Mouse (Mus musculus) liver, embryonic 16.5 days (tissue): ENCODE results near the gene Gm20431. TPM values are rescaled to one million over a fixed set of nuclear protein-coding genes. Genes with fewer than 3 reads are reported as not detected.

ENCODE experiments used
- ATAC-seq: fragments of 200-750 bp; cut with Nextera tagmentation; 2 replicates; pipeline ENCODE4 v1.8.0; 2017; ENCODE audit warnings: low read depth, mild to moderate bottlenecking, moderate number of reproducible peaks, moderate library complexity
- H3K27ac ChIP-seq: fragments of 300-500 bp; sonication (generic); 2 replicates; pipeline ENCODE4 v1.5.1; 2014; ENCODE audit warnings: mild to moderate bottlenecking, low read length
- H3K27me3 ChIP-seq: fragments of 300-500 bp; sonication (generic); 2 replicates; pipeline ENCODE4 v1.6.1; 2014; ENCODE audit warnings: low read depth, low read length, mixed read lengths; ENCODE audit not compliant: control insufficient read depth, insufficient read depth
- H3K36me3 ChIP-seq: fragments of 300-500 bp; sonication (generic); 2 replicates; pipeline ENCODE4 v1.6.1; 2014; ENCODE audit warnings: mild to moderate bottlenecking; ENCODE audit not compliant: control insufficient read depth, insufficient read depth
- H3K4me1 ChIP-seq: fragments of 300-500 bp; sonication (generic); 2 replicates; pipeline ENCODE4 v1.6.1; 2014; ENCODE audit warnings: low read depth, low read length, mixed read lengths; ENCODE audit not compliant: control insufficient read depth
- H3K4me2 ChIP-seq: fragments of 300-500 bp; sonication (generic); 2 replicates; pipeline ENCODE4 v1.6.1; 2014; ENCODE audit warnings: low read depth, low read length, mixed read lengths
- H3K4me3 ChIP-seq: fragments of 300-500 bp; sonication (generic); 2 replicates; pipeline ENCODE4 v1.5.1; 2014; ENCODE audit warnings: low read depth, mild to moderate bottlenecking, low read length
- H3K9ac ChIP-seq: fragments of 300-500 bp; sonication (generic); 2 replicates; pipeline ENCODE4 v1.6.1; 2014; ENCODE audit warnings: low read depth, low read length
- H3K9me3 ChIP-seq: fragments of 300-500 bp; sonication (generic); replicated peaks from 2 replicates; pipeline ENCODE4 v1.6.1; 2016; ENCODE audit warnings: low read length; ENCODE audit not compliant: control insufficient read depth
- WGBS: fragments of 180-500 bp; shearing (Covaris S2); extraction: QIAGEN DNeasy Blood & Tissue Kit; methylation state at CpG from one replicate; pipeline ENCODE4 v1.1.7; 2014; ENCODE audit not compliant: insufficient replicate concordance; 5-methylcytosine and 5-hydroxymethylcytosine counted together
- microRNA-seq: library from miRNA; unstranded; fragments of <30 nt; microRNA quantifications from one replicate; pipeline ENCODE4, GENCODE M21; 2016
- polyA plus RNA-seq: library from polyadenylated mRNA; unstranded; fragments of >200 nt; fragmentation: Nextera tagmentation; extraction: Ambion mirVana; gene quantifications from 2 replicates; pipeline ENCODE4 v1.2.1, GENCODE M21; 2015

Gm20431 gene
- polyA plus RNA-seq, 1 experiment from 2014 or later, result not detected

GRCm38 (mm10) chr2:167563035-167563434 is 98.3 kb downstream of the Gm20431 start:
- WGBS, result 44% methylated on average over 5 of the region's 5 CpGs
- Histone ChIP-seq H3K4me3 (no peak overlapping the region), H3K4me1 (no peaks in the 10 kb centered on the region; the same call in none of the 2 replicates), H3K36me3 (no peaks in the 10 kb centered on the region), H3K9ac (no peak overlapping the region), H3K9me3 (no peaks in the 10 kb centered on the region), H3K27me3 (peaks cover 14% of the 10 kb centered on the region), H3K4me2 (no peak overlapping the region), H3K27ac (no peak overlapping the region)
- no peak for ATAC-seq

- WGBS, result 37% methylated on average over 8 of the region's 8 CpGs
- H3K27ac ChIP-seq, result no peak overlapping the region
- H3K4me1 ChIP-seq, result no peaks in the 10 kb centered on the region; the same call in none of the 2 replicates
- no peaks in the 10 kb centered on the region for H3K9me3 ChIP-seq
- ATAC-seq, result no peak
- H3K27me3 ChIP-seq, result peaks cover 14% of the 10 kb centered on the region
- H3K4me3 ChIP-seq, result no peak overlapping the region
- no peak overlapping the region for H3K9ac ChIP-seq
- H3K36me3 ChIP-seq, result no peaks in the 10 kb centered on the region
- no peak overlapping the region for H3K4me2 ChIP-seq
Measured at GRCm38 (mm10) chr2:167562101-167562500, 99.2 kb downstream of the Gm20431 start.

- peak; percentile 7; the same call in 1 of the 2 replicates for ATAC-seq
- Histone ChIP-seq H3K36me3 (no peaks in the 10 kb centered on the region), H3K4me2 (0 out of 2 replicates have a peak overlapping the region, but pooled peaks have one; percentile 1), H3K4me3 (no peak overlapping the region), H3K9me3 (no peaks in the 10 kb centered on the region), H3K27me3 (peaks cover 14% of the 10 kb centered on the region), H3K27ac (no peak overlapping the region), H3K9ac (peak overlapping the region; percentile 38; the same call in 1 of the 2 replicates), H3K4me1 (no peaks in the 10 kb centered on the region; the same call in none of the 2 replicates)
- 13% methylated on average over 27 of the region's 27 CpGs for WGBS
Measured at GRCm38 (mm10) chr2:167559413-167559812, 101.9 kb downstream of the Gm20431 start.

Small RNAs within 50 kb of the gene (microRNA-seq; reads per million reads assigned to microRNA genes)
- not detected for gene Gm22355

Other genes starting within 250 kb of the Gm20431 start
- 14.7 and 15.1 TPM in 2 replicates for gene Slc9a8, start 239.8 kb downstream of the Gm20431 start, polyA plus RNA-seq
- gene Rnf114, start 168.9 kb downstream of the Gm20431 start, polyA plus RNA-seq, result 35.6 and 36.7 TPM in 2 replicates
- gene Spata2, start 168.6 kb downstream of the Gm20431 start, polyA plus RNA-seq, result 6.7 and 8.3 TPM in 2 replicates
- gene Snai1, start 123.3 kb downstream of the Gm20431 start, polyA plus RNA-seq, result 1.5 TPM in 2 replicates
- gene Ube2v1, start 29.4 kb downstream of the Gm20431 start, polyA plus RNA-seq, result 168 and 175 TPM in 2 replicates
- 0.46 and 0.61 TPM in 2 replicates for gene Cebpb, start 27.4 kb upstream of the Gm20431 start, polyA plus RNA-seq
- 13.7 and 14.0 TPM in 2 replicates for gene Tmem189, start 28.3 kb upstream of the Gm20431 start, polyA plus RNA-seq